Mouse (Mus musculus): Measurements from ENCODE around the gene Dock8.

DNA sequence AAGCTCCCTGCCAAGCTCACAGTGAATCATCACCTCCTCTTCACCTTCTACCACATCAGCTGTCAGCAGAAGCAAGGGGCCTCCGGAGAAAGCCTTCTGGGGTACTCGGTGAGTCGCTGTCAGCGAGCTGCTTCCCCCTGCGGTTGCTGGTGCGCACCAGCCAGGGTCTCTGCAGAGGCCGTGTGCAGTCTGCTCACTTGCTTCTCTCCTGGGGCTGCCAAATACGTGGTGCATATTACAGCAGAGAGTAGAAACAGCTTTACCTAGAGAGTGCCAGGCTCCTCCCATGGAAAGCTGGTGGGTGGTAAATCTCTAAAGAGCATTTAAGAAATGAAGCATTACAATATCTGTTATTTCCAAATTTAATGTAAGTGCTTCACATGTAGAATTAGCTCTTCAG lies 123.1 kb downstream of the Dock8 start:
- TF ChIP-seq POLR2A (IDR thresholded peaks at IDR 0.05; ENCODE audit: low read depth, low read length) (no peak), CTCF (conservative IDR thresholded peaks at IDR 0.05; ENCODE audit: insufficient read depth, insufficient read length, low read depth, low read length) (no peak)
